In genomic region chr11:29547752-29548503, GRCm38 (mm10) we compare ENCODE assay signal across 8 mouse cellular contexts. TPM values are rescaled to one million over a fixed set of nuclear protein-coding genes. Genes with fewer than 3 reads are reported as not detected.
A peak's percentile ranks its signal among the peaks of the same experiment; 100 is the strongest.
DNase-seq lines count a peak whose midpoint lies in the region; ATAC-seq lines count a peak whose summit lies in the region.

Gene Clhc1, plus strand, starts transcription at chr11:29547950.
Gene Rps27a, minus strand, starts transcription at chr11:29548109.

- H3K4me2 ChIP-seq in forebrain, embryonic 14.5 days (ENCODE audit: low read length) = peak within 1 kb of the TSS; percentile 75
- peak within 1 kb of the TSS; percentile 70 for H3K4me2 ChIP-seq in neural tube, embryonic 15.5 days

- no peaks in the 10 kb centered on the region for H3K27me3 ChIP-seq in forebrain, embryonic 14.5 days (replicated peaks; ENCODE audit: control insufficient read depth, insufficient read depth, low read length)
- no peaks in the 10 kb centered on the region for H3K27me3 ChIP-seq in neural tube, embryonic 15.5 days (replicated peaks)

- peak within 1 kb of the TSS; percentile 90 for H3K9ac ChIP-seq in forebrain, embryonic 14.5 days (ENCODE audit: low read length)
- peak within 1 kb of the TSS; percentile 83 for H3K9ac ChIP-seq in neural tube, embryonic 15.5 days (replicated peaks)

- peaks cover 32% of the 10 kb centered on the region for H3K36me3 ChIP-seq in forebrain, embryonic 14.5 days (ENCODE audit: control insufficient read depth, insufficient read depth, low read length)
- peaks cover 23% of the 10 kb centered on the region for H3K36me3 ChIP-seq in neural tube, embryonic 15.5 days

- WGBS in forebrain, embryonic 14.5 days = under 1% methylated on average over 46 of the region's 46 CpGs
- WGBS in neural tube, embryonic 15.5 days = under 1% methylated on average over 46 of the region's 46 CpGs

- peak within 1 kb of the TSS; percentile 82 for H3K27ac ChIP-seq in forebrain, embryonic 14.5 days (ENCODE audit: low read depth, low read length)
- peak within 1 kb of the TSS; percentile 96 for H3K27ac ChIP-seq in neural tube, embryonic 15.5 days (replicated peaks)

- ATAC-seq in forebrain, embryonic 14.5 days = peak; percentile 99
- peak; percentile 98 for ATAC-seq in neural tube, embryonic 15.5 days (ENCODE audit: low FRiP score)

- H3K4me3 ChIP-seq in forebrain, embryonic 14.5 days (ENCODE audit: low read depth, low read length) = peak within 1 kb of the TSS; percentile 76
- peak within 1 kb of the TSS; percentile 79 for H3K4me3 ChIP-seq in neural tube, embryonic 15.5 days (replicated peaks)

- H3K9me3 ChIP-seq in forebrain, embryonic 14.5 days (replicated peaks; ENCODE audit: control insufficient read depth, low read length) = no peaks in the 10 kb centered on the region
- H3K9me3 ChIP-seq in neural tube, embryonic 15.5 days (replicated peaks) = no peaks in the 10 kb centered on the region

- DNase-seq in ES-CJ7 (ENCODE audit: low read depth, low spot score) = peak; percentile 98
- DNase-seq in cerebellum, adult 11 months = peak; percentile 90
- DNase-seq in forebrain, embryonic 14.5 days (ENCODE audit: low spot score) = peak; percentile 97
- peak; percentile 97 to 98 for DNase-seq in heart, postnatal 14 days
- peak; percentile 91 for DNase-seq in layer of hippocampus, adult 11-12 months (ENCODE audit: low spot score)
- peak; percentile 90 to 92 for DNase-seq in lung, adult 18-20 months
- DNase-seq in testis, postnatal 14 days (ENCODE audit: low spot score) = peak; percentile 92

- peaks cover 5% of the 10 kb centered on the region for H3K4me1 ChIP-seq in forebrain, embryonic 14.5 days (ENCODE audit: control insufficient read depth, insufficient read depth, low read length)
- peaks cover 15% of the 10 kb centered on the region for H3K4me1 ChIP-seq in neural tube, embryonic 15.5 days

- intact Hi-C loops in heart, postnatal 14 days (cut with DNase I) = loop anchor here (2.0 to 5.0 kb wide), 3 partner anchors 21 to 176 kb away; partner anchors contain the start of genes Ccdc88a, Mtif2 and Rtn4

RNA-seq across cellular contexts. Expression of gene Clhc1, which starts in this region (rescaled TPM):
- 0.10 TPM in 1 of 2 replicates, not detected in the other for polyA plus RNA-seq in forebrain, embryonic 14.5 days (2014; fragmentation: Nextera tagmentation; extraction: Ambion mirVana)
- total RNA-seq in heart, postnatal 14 days (2021) = not detected
- polyA plus RNA-seq in neural tube, embryonic 15.5 days (2015; fragmentation: Nextera tagmentation; extraction: Ambion mirVana) = 0.14 and 0.15 TPM in 2 replicates

RNA-seq across cellular contexts. Expression of gene Rps27a, which starts in this region (rescaled TPM):
- 669 and 929 TPM in 2 replicates for polyA plus RNA-seq in forebrain, embryonic 14.5 days (2014; fragmentation: Nextera tagmentation; extraction: Ambion mirVana)
- total RNA-seq in heart, postnatal 14 days (2021) = 100 to 1,000 TPM; 465 to 510 TPM
- 601 and 676 TPM in 2 replicates for polyA plus RNA-seq in neural tube, embryonic 15.5 days (2015; fragmentation: Nextera tagmentation; extraction: Ambion mirVana)

Comparison
In these comparisons a context has a peak if more than half of its experiments do, and no peak if none do; other contexts are left out.
1. Peak in every context shown above with its lines: DNase-seq, ATAC-seq, H3K4me3 ChIP-seq and H3K27ac ChIP-seq.